Mouse (Mus musculus) Patski (cell line): ENCODE results near the gene Emsy. TPM values are rescaled to one million over a fixed set of nuclear protein-coding genes. Genes with fewer than 3 reads are reported as not detected.

ENCODE experiments used
- ATAC-seq: fragments of 100-300 bp; one replicate; pipeline ENCODE4 v1.8.0; 2021
- CTCF ChIA-PET: fragments of 350-600 bp; sonication (Branson Sonifier 250); formaldehyde crosslinking; loops from one replicate; lab custom pipeline; 2022; ENCODE audit warnings: inconsistent platforms; lab: Charles Lee
- POLR2A ChIA-PET: fragments of 350-600 bp; sonication (Branson Sonifier 250); formaldehyde crosslinking; loops from one replicate; lab custom pipeline; 2022; ENCODE audit warnings: antibody characterized with exemption, inconsistent platforms; lab: Charles Lee
- DNase-seq: peaks from one replicate; pipeline ENCODE4 v3.0.0-alpha.2; 2011; ENCODE audit warnings: low read depth, low spot score
- H3K27me3 ChIP-seq: fragments of 371-371 bp; one replicate; pipeline ENCODE4 v1.5.1; 2021
- CTCF ChIP-seq: fragments of 100-300 bp; IDR thresholded peaks from one replicate; pipeline ENCODE4 v1.5.1; 2021
- in situ Hi-C: fragments of 300-500 bp; cut with MboI; formaldehyde crosslinking; loops from 3 replicates; pipeline ENCODE4 v1.11.1; 2018; ENCODE audit warnings: low pct_unique_long_range_greater_than_20kb, mixed read lengths
- polyA plus RNA-seq: library from polyadenylated mRNA; unstranded; gene quantifications from one replicate; pipeline ENCODE4 v1.2.3, GENCODE M21; 2021

Gene Emsy
- polyA plus RNA-seq, 1 experiment from 2014 or later = 30.3 TPM

DNA sequence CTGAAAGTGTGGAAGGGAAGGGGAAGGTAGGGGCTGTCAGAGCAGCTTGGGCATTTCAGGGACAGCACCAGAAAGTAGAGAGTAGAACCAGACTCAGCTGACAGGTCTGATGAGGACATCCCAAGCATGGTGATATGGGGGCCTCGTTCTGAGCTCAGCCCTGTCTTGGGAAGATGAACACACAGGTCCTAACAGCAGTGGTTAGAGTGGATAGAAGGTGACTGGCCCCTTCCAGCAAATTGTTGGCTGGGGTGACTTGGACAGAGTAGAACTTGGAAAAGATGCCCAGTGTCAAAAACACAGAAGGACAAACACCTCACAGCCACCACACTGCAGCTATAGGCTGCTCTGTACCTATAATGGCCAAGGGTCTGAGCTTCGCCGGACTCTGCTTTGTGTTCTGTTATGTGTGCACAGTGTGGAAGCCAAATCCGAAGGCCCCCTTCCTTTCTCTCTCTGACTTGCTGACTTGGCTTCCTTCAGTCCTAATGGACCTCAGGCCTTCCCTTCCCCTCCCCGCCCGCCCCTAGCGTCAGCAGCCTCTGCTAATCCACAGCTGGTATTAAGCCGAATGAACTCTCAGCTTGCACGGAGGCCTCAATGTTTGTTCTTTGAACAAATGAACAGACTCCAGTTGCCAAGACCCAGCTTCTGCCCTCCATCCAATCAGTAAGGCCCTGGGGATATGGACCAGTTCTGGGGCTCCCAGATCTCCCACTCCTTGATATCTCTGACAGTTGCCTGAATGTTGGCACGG is 119.2 kb downstream of the Emsy start:
- TF ChIP-seq CTCF = no peak
- DNase-seq (no peak), ATAC-seq (no peak)
- ChIA-PET CTCF (interaction anchor here (0.7 to 1.2 kb wide), 2 partner anchors 10 to 56 kb away, joined by 3 to 4 read pairs; no protein-coding TSS in a partner anchor), POLR2A (no interaction called here)
- H3K27me3 ChIP-seq = no peaks in the 10 kb centered on the region
- in situ Hi-C loops = loop anchor here (5.0 kb wide), 1 partner anchor 50 kb away; the partner anchor contains the start of gene Lrrc32

Other genes with a start within 250 kb of the Emsy start
- not detected for gene Gucy2d, start 216.4 kb downstream of the Emsy start, polyA plus RNA-seq
- 8.9 TPM for gene Lrrc32, start 167.5 kb downstream of the Emsy start, polyA plus RNA-seq
- gene Thap12, start 46.3 kb upstream of the Emsy start, polyA plus RNA-seq = 46.9 TPM
- gene Wnt11, start 178.3 kb upstream of the Emsy start, polyA plus RNA-seq = 0.14 TPM